Mouse (Mus musculus): ENCODE results near the gene Cldn10. TPM values are rescaled to one million over a fixed set of nuclear protein-coding genes. Genes with fewer than 3 reads are reported as not detected.

Cldn10 gene
- polyA plus RNA-seq, 1 experiment from 2014 or later = 0.32 TPM

DNA sequence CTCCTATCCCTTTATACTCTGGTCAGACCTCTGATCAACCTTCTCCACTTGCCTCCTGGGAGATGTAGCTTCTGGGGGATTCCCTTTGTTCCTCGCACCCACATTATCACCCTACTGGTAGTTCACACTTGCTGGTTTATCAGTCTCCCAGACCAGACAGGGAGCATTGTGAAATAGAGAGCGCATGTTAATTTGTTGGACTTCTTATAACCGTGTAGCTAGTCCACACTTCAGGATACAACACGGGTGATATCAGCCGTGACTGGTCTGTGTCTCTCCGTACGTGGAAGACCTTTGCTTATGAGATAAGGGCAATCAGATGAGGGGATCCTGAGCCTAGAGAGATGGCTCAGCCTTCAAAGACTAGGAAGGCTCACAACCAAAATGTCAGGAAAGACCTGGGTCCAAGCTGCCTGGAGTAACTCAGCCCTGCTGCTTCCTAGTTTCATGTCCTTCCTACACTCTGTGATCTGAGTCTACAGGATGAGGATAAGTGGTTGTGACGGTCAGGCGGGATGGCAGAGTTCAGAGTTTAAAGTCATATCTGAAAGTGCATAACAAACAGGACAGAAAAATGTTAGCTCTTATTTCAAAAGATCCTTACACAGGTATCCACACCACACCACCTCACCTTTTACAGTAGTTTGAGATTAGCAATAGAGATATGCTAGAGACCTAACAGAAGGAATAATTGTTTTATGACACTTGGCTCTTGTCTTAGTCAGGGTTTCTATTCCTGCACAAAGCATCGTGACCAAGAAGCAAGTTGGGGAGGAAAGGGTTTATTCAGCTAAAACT, 78.5 kb downstream of the Cldn10 start:
- no peak for ATAC-seq (ENCODE audit: insufficient number of reproducible peaks, low FRiP score)
- no peak overlapping the region for H3K4me3 ChIP-seq
- no peaks in the 10 kb centered on the region; the same call in 1 of the 2 replicates for H3K27me3 ChIP-seq (replicated peaks)
- no peaks in the 10 kb centered on the region for H3K9me3 ChIP-seq (replicated peaks)
- no peak overlapping the region for H3K4me2 ChIP-seq
- no peaks in the 10 kb centered on the region for H3K36me3 ChIP-seq
- no peak overlapping the region for H3K9ac ChIP-seq
- no peak overlapping the region for H3K27ac ChIP-seq (ENCODE audit: poor library complexity, severe bottlenecking)
- 58% methylated on average over 10 of the region's 10 CpGs for WGBS
- H3K4me1 ChIP-seq (replicated peaks) = no peaks in the 10 kb centered on the region; the same call in 1 of the 2 replicates

DNA sequence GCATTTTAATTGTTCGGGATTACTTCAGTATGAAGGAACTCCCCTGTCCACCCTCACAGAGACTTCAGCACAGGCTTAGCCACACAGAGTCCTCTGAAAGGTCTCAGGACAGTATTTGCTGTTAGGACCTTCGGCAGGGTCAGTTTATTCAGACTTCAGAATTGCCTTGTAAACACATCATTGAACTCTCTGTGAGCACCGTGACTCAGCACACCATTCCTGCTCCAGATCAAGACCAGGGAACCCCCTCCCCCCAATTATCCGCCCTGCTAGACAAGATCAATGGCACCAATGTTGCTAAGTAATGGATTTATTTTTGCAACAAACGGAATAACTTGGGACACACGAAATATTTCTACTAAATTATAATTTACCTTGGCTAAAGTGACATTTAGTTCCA, 79.7 kb downstream of the Cldn10 start:
- Histone ChIP-seq H3K36me3 (no peaks in the 10 kb centered on the region), H3K4me1 (replicated peaks) (no peaks in the 10 kb centered on the region; the same call in 1 of the 2 replicates), H3K4me2 (no peak overlapping the region), H3K27me3 (replicated peaks) (no peaks in the 10 kb centered on the region; the same call in 1 of the 2 replicates), H3K9ac (no peak overlapping the region), H3K27ac (ENCODE audit: poor library complexity, severe bottlenecking) (no peak overlapping the region), H3K4me3 (no peak overlapping the region), H3K9me3 (replicated peaks) (no peaks in the 10 kb centered on the region)
- ATAC-seq (ENCODE audit: insufficient number of reproducible peaks, low FRiP score) = no peak
- 69% methylated on average over 6 of the region's 6 CpGs for WGBS

DNA sequence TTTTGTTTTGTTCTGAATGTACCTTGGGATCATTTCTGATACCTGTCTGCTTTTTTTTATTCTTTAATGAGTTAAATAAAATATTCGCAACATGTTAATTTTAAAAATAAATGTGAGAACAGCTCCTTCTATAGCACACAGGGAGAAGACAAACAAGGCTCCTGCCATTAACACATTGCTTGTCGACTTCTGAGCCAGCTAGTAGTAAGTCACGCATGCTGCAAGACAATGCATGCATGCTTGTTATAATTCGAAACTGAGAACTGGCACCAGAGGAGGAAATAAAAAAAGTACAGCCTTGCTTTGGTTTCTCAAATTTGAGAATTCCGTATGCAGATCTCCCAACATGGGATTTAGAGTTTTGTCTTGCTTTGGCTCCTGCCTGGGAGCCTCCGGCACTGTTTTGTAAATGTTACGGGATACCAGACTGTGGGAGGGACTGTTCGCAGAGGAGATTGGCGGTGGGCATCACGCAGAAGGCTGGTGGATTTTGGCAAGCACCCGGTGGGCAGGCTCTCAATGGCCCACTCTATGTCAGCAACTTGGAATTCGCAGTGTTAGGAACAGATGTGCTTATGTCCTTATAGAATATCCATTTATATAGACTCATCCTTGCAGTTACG, 80.5 kb downstream of the Cldn10 start:
- no peak overlapping the region for H3K4me2 ChIP-seq
- H3K9ac ChIP-seq = no peak overlapping the region
- ATAC-seq (ENCODE audit: insufficient number of reproducible peaks, low FRiP score) = no peak
- H3K4me3 ChIP-seq = no peak overlapping the region
- H3K9me3 ChIP-seq (replicated peaks) = no peaks in the 10 kb centered on the region
- H3K27me3 ChIP-seq (replicated peaks) = no peaks in the 10 kb centered on the region; the same call in 1 of the 2 replicates
- H3K27ac ChIP-seq (ENCODE audit: poor library complexity, severe bottlenecking) = no peak overlapping the region
- 85% methylated on average over 13 of the region's 13 CpGs for WGBS
- H3K4me1 ChIP-seq (replicated peaks) = no peaks in the 10 kb centered on the region; the same call in 1 of the 2 replicates
- no peaks in the 10 kb centered on the region; the same call in 1 of the 2 replicates for H3K36me3 ChIP-seq

DNA sequence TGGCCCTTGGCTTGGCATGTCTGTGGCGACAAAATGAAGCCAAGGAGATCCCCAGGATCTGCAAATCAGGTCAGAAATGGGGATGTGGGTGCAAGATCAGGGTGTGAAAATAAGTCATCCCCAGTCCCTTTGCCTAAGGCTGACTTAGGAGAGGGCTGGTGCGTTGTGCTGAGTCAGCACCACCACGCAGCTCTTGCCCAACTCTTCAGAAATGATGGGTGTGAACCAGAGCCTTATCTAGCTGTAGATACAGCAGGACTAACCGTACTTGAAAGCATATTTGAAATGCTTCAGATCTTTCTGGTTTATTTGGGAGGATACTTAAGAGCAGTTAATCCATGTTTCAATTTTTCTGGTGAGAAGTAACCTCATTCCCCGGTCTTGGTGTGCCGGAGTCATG, 82.0 kb downstream of the Cldn10 start:
- 51% methylated on average over 6 of the region's 6 CpGs for WGBS
- H3K4me3 ChIP-seq = no peak overlapping the region
- H3K4me1 ChIP-seq (replicated peaks) = no peaks in the 10 kb centered on the region; the same call in 1 of the 2 replicates
- H3K9me3 ChIP-seq (replicated peaks) = no peaks in the 10 kb centered on the region
- H3K27me3 ChIP-seq (replicated peaks) = no peaks in the 10 kb centered on the region
- no peak overlapping the region for H3K9ac ChIP-seq
- H3K4me2 ChIP-seq = no peak overlapping the region
- H3K36me3 ChIP-seq = peaks cover 5% of the 10 kb centered on the region; the same call in 1 of the 2 replicates
- ATAC-seq (ENCODE audit: insufficient number of reproducible peaks, low FRiP score) = no peak
- no peak overlapping the region for H3K27ac ChIP-seq (ENCODE audit: poor library complexity, severe bottlenecking)

DNA sequence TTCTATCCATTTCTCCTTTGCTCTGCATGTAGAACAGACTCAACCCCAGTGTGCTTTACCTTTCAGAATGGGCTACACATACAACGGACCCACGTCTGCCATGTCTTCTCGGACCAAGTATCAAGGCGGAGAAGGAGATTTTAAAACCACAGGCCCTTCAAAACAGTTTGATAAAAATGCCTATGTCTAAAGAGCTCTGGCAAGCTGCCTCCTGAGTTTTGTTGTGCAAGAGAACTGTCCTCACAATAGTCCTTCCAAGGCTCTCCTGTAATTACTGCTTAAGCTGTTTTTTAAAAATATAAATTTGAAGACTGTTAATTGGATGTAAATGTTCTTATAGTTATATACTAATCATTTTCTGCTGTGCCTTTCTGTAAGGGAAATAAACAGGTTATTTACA, 86.4 kb downstream of the Cldn10 start:
- 88% methylated on average over 4 of the region's 4 CpGs for WGBS
- no peaks in the 10 kb centered on the region; the same call in 1 of the 2 replicates for H3K4me1 ChIP-seq (replicated peaks)
- ATAC-seq (ENCODE audit: insufficient number of reproducible peaks, low FRiP score) = no peak
- no peaks in the 10 kb centered on the region for H3K9me3 ChIP-seq (replicated peaks)
- H3K27me3 ChIP-seq (replicated peaks) = no peaks in the 10 kb centered on the region
- H3K9ac ChIP-seq = no peak overlapping the region
- H3K36me3 ChIP-seq = peaks cover 31% of the 10 kb centered on the region
- no peak overlapping the region for H3K4me3 ChIP-seq
- H3K4me2 ChIP-seq = no peak overlapping the region
- no peak overlapping the region for H3K27ac ChIP-seq (ENCODE audit: poor library complexity, severe bottlenecking)

DNA sequence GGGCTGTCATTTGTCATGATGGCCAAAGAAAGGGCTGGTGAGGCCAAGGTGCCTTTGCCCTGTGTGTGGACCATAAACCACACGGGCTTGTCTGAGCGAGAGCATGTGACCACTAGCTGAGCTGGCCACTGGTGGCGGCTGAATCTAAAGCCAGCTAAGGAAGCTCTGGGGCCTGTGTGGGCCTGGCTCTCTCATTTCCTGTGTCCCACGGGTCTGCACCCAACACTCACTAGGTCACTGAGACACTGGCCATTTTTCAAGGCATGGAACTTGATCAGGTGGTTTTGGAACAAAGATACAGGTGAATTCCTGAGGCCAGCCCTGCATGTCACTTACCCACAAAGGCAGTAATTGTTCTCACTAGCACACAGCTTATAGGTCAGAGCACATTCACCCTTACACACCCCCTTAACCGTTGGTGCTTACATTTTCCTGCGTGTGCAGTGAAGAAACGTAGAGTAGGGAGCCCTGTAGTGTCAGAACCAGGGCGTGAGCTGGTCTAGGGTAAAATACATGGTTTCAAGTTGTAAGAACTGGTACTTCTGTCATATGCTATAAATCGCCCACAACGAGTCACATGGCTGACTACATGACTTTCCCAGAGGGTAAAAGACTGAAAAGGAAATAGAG, 87.2 kb downstream of the Cldn10 start:
- peaks cover 38% of the 10 kb centered on the region for H3K36me3 ChIP-seq
- no peaks in the 10 kb centered on the region for H3K27me3 ChIP-seq (replicated peaks)
- no peak overlapping the region for H3K27ac ChIP-seq (ENCODE audit: poor library complexity, severe bottlenecking)
- no peak overlapping the region for H3K9ac ChIP-seq
- 82% methylated on average over 10 of the region's 10 CpGs for WGBS
- no peak for ATAC-seq (ENCODE audit: insufficient number of reproducible peaks, low FRiP score)
- no peaks in the 10 kb centered on the region for H3K4me1 ChIP-seq (replicated peaks)
- no peak overlapping the region for H3K4me2 ChIP-seq
- no peak overlapping the region for H3K4me3 ChIP-seq
- no peaks in the 10 kb centered on the region for H3K9me3 ChIP-seq (replicated peaks)

DNA sequence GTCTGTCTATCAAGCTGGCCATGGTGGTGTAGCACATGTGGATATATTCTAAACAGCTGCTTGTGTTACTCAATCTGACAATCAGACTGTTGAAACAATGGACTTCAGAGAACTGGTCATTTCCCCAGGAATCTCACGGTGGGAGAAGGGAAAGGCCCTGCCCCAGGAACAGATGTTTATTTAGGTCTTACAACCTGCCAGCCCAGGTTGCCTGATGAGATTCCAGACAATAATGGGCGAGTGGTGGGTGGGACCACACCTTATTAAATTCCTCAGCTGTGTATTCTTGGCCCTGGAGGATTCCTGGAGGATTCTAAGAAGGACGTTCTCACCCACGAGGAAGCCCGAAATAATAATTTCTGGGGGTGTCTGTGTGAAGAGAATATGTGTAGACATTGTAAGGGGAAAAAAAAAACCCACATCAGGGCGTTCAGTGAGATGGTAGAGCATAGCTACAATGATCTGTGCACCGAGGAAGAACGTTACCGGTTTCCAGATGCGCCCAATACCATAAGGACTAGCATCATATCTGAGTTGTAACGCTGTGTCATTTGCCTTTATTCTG, 90.7 kb downstream of the Cldn10 start:
- Histone ChIP-seq H3K9ac (no peak overlapping the region), H3K36me3 (peaks cover 63% of the 10 kb centered on the region), H3K27me3 (replicated peaks) (no peaks in the 10 kb centered on the region), H3K4me1 (replicated peaks) (peaks cover 3% of the 10 kb centered on the region), H3K4me2 (no peak overlapping the region), H3K4me3 (no peak overlapping the region), H3K27ac (ENCODE audit: poor library complexity, severe bottlenecking) (no peak overlapping the region), H3K9me3 (replicated peaks) (no peaks in the 10 kb centered on the region)
- 80% methylated on average over 11 of the region's 11 CpGs for WGBS
- ATAC-seq (ENCODE audit: insufficient number of reproducible peaks, low FRiP score) = no peak

DNA sequence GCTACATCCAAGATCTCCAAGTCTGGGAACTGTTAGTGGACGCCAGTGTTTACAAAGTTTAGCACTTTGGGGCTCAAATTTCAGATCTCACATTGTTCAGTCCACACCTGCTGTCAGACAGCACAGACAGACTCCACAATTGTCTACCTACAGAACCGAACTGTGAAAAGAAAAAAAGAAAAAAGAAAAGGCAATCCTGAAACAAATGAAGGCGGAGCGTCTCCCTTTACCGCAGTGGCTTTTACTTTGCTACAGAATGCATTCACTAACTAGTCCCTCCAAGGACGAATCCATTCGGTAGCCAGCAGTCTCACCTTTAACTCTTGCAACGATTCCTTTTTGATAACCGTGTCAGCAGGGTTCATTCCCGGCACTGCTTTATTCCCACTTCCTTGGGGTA, 93.0 kb downstream of the Cldn10 start:
- Histone ChIP-seq H3K36me3 (peaks cover 67% of the 10 kb centered on the region), H3K4me3 (no peak overlapping the region), H3K27ac (ENCODE audit: poor library complexity, severe bottlenecking) (no peak overlapping the region), H3K4me2 (no peak overlapping the region), H3K9me3 (replicated peaks) (no peaks in the 10 kb centered on the region), H3K27me3 (replicated peaks) (no peaks in the 10 kb centered on the region), H3K9ac (no peak overlapping the region), H3K4me1 (replicated peaks) (peaks cover 12% of the 10 kb centered on the region)
- 86% methylated on average over 10 of the region's 10 CpGs for WGBS
- no peak for ATAC-seq (ENCODE audit: insufficient number of reproducible peaks, low FRiP score)

DNA sequence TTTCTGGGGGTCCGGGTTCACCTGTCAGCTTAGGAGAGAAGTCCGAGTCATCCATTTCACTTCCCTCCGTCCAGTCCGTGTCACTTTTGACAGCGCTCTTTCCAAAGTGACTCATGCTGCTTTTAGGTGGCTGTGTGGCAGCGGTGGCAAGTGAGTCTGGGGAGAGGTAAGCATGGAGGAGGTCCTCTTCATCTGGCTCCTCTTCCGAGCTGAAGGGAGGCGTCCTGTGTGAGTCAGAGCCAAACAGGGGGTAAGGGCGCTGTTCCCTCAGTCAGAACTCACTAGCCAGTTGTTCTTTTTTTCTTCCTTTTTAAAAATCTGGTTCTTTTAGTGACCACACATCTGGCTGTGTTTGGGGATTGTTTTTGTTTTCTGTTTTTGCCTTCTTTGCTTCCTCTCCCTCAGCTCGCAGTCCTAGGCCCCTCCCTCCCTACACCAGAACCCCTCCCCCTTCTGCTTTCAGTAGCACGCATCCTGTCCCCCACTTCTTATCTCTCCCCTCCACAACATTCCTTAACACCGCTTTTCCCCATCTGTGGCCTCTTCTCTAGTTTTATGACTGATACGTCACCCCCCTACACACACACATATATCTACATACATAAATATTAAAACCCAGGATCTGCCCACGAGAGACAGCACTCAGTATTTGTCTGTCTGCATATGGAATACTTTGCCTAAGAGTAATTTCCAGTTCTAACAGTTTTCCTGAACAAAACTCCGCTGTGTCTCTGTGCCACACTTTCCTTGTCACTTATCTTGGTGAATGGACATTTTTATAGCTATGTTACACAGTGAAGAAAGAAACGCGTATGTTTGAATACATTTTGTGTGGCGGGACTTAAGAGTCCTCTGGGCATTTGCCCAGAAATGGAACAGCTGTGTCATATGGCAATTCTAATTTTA, 95.9 kb downstream of the Cldn10 start:
- no peak overlapping the region for H3K4me3 ChIP-seq
- H3K27me3 ChIP-seq (replicated peaks) = no peaks in the 10 kb centered on the region
- H3K4me1 ChIP-seq (replicated peaks) = peaks cover 12% of the 10 kb centered on the region
- 59% methylated on average over 18 of the region's 18 CpGs for WGBS
- H3K9ac ChIP-seq = no peak overlapping the region
- H3K9me3 ChIP-seq (replicated peaks) = no peaks in the 10 kb centered on the region
- ATAC-seq (ENCODE audit: insufficient number of reproducible peaks, low FRiP score) = peak; percentile 84
- H3K36me3 ChIP-seq = peaks cover 79% of the 10 kb centered on the region
- H3K27ac ChIP-seq (ENCODE audit: poor library complexity, severe bottlenecking) = peak overlapping the region; percentile 1; the same call in 1 of the 2 replicates
- H3K4me2 ChIP-seq = peak overlapping the region; percentile 26

DNA sequence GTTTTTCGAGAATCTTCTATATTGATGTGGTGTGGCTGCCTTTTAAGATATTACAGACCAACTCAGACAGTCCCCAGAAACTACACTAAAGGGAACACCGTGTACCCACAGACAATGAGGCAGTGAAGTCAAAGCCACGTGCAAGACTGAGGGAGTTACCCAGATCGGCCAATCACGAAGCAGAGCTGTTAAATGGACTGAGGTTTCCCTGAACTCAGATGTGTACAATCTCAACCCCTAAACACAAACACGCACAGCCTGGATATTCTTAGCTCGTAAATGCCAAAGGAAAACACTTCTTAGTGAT, 96.5 kb downstream of the Cldn10 start:
- Histone ChIP-seq H3K4me2 (no peak overlapping the region), H3K9ac (no peak overlapping the region), H3K4me1 (replicated peaks) (peaks cover 12% of the 10 kb centered on the region), H3K9me3 (replicated peaks) (no peaks in the 10 kb centered on the region), H3K4me3 (no peak overlapping the region), H3K27me3 (replicated peaks) (no peaks in the 10 kb centered on the region), H3K27ac (ENCODE audit: poor library complexity, severe bottlenecking) (no peak overlapping the region), H3K36me3 (peaks cover 78% of the 10 kb centered on the region)
- ATAC-seq (ENCODE audit: insufficient number of reproducible peaks, low FRiP score) = no peak
- WGBS = 76% methylated on average over 7 of the region's 7 CpGs

Data from heart, embryonic 12.5 days (tissue).